Mouse (Mus musculus): ENCODE results near the gene St7l.

- TF ChIP-seq CTCF (IDR thresholded peaks at IDR 0.05; ENCODE audit: low read depth) (no peak), EP300 (IDR thresholded peaks at IDR 0.05; ENCODE audit: low read depth) (peak; percentile 61; the same call in 1 of the 2 replicates)
Observed at GRCm38 (mm10) chr3:104854866-104855265, 8.9 kb upstream of the St7l start.
